Mouse (Mus musculus) MEL (cell line): ENCODE measurements around the gene Gnai3. TPM values are rescaled to one million over a fixed set of nuclear protein-coding genes. Genes with fewer than 3 reads are reported as not detected.
A peak's percentile ranks its signal among the peaks of the same experiment; 100 is the strongest.

Experiments
- DNase-seq: peaks from one replicate; pipeline ENCODE4 v3.0.0; 2011; ENCODE audit warnings: low read depth, low spot score
- H3K27ac ChIP-seq: 2 replicates; pipeline ENCODE4 v1.5.1; 2012; ENCODE audit warnings: low read depth, mild to moderate bottlenecking, control low read depth, low read length, moderate library complexity; ENCODE audit not compliant: control insufficient read depth
- H3K27me3 ChIP-seq, 2 experiments: fragments of 150-350 bp in 1 of 2; sonication (generic) in 1 of 2; 2 replicates each; pipeline ENCODE4 v1.6.1; 2012; ENCODE audit warnings: low read length in 2 of 2, mild to moderate bottlenecking in 2 of 2, improper control_type of control experiment in 1 of 2, moderate library complexity in 1 of 2; ENCODE audit not compliant: insufficient read depth in 2 of 2, control insufficient read depth in 1 of 2
- H3K36me3 ChIP-seq, 2 experiments: 2 replicates each; pipeline ENCODE4 v1.6.1; 2012 to 2014; ENCODE audit warnings: low read length in 2 of 2, improper control_type of control experiment in 1 of 2, inconsistent platforms in 1 of 2, mild to moderate bottlenecking in 1 of 2; ENCODE audit not compliant: insufficient read depth in 2 of 2, control insufficient read depth in 1 of 2
- H3K4me1 ChIP-seq, 2 experiments: fragments of 150-350 bp in 1 of 2; sonication (generic) in 1 of 2; 2 replicates each; pipeline ENCODE4 v1.6.1; 2012; ENCODE audit warnings: low read length in 2 of 2, improper control_type of control experiment in 1 of 2, mild to moderate bottlenecking in 1 of 2; ENCODE audit not compliant: insufficient read depth in 2 of 2, control insufficient read depth in 1 of 2
- H3K4me3 ChIP-seq, 2 experiments: fragments of 150-350 bp in 1 of 2; sonication (generic) in 1 of 2; 2 replicates each; pipeline ENCODE4 v1.5.1; 2012; ENCODE audit warnings: low read depth in 2 of 2, low read length in 2 of 2, mild to moderate bottlenecking in 2 of 2, moderate library complexity in 2 of 2, control low read depth in 1 of 2, improper control_type of control experiment in 1 of 2; ENCODE audit not compliant: control insufficient read depth in 1 of 2, insufficient read depth in 1 of 2
- H3K79me2 ChIP-seq: 2 replicates; pipeline ENCODE4 v1.6.1; 2012; ENCODE audit warnings: mild to moderate bottlenecking, low read length, moderate library complexity; ENCODE audit not compliant: control insufficient read depth, poor library complexity, insufficient read depth
- H3K9ac ChIP-seq: 2 replicates; pipeline ENCODE4 v1.6.1; 2012; ENCODE audit warnings: low read depth, mild to moderate bottlenecking, control low read depth, low read length, moderate library complexity; ENCODE audit not compliant: control insufficient read depth, poor library complexity, severe bottlenecking
- H3K9me3 ChIP-seq: fragments of 150-350 bp; sonication (generic); replicated peaks from 2 replicates; pipeline ENCODE4 v1.6.1; 2012; ENCODE audit warnings: mild to moderate bottlenecking, low read length, improper control_type of control experiment, moderate library complexity; ENCODE audit not compliant: insufficient read depth
- CHD1 ChIP-seq: IDR thresholded peaks from 2 replicates; pipeline ENCODE4 v1.6.1; 2012; ENCODE audit warnings: low read depth, mild to moderate bottlenecking, inconsistent platforms, low read length, improper control_type of control experiment
- CTCF ChIP-seq, 3 experiments: IDR thresholded peaks in 2 of 3; conservative IDR thresholded peaks in 1 of 3; 2 replicates each; pipeline ENCODE4 v1.5.1; 2011 to 2012; ENCODE audit warnings: low read length in 3 of 3, low read depth in 2 of 3, mild to moderate bottlenecking in 2 of 3, improper control_type of control experiment in 1 of 3, inconsistent platforms in 1 of 3, mixed read lengths in 1 of 3, moderate library complexity in 1 of 3; ENCODE audit not compliant: control insufficient read depth in 1 of 3, insufficient read depth in 1 of 3, poor library complexity in 1 of 3, severe bottlenecking in 1 of 3
- E2F4 ChIP-seq: IDR thresholded peaks from 2 replicates; pipeline ENCODE4 v1.6.1; 2011; ENCODE audit warnings: low read depth, low read length, improper control_type of control experiment, borderline replicate concordance
- EP300 ChIP-seq, 2 experiments: IDR thresholded peaks; 2 replicates each; pipeline ENCODE4 v1.6.1; 2011; ENCODE audit warnings: improper control_type of control experiment in 2 of 2, low read length in 2 of 2, low read depth in 1 of 2, mild to moderate bottlenecking in 1 of 2
- HCFC1 ChIP-seq: IDR thresholded peaks from 2 replicates; pipeline ENCODE4 v1.6.1; 2012; ENCODE audit warnings: low read depth, mild to moderate bottlenecking, inconsistent platforms, low read length, improper control_type of control experiment, moderate library complexity
- JUND ChIP-seq: IDR thresholded peaks from 2 replicates; pipeline ENCODE4 v1.6.1; 2011; ENCODE audit warnings: low read depth, mild to moderate bottlenecking, improper control_type of control experiment, low read length
- MAFK ChIP-seq: IDR thresholded peaks from 2 replicates; pipeline ENCODE4 v1.6.1; 2011; ENCODE audit warnings: low read depth, mild to moderate bottlenecking, low read length, improper control_type of control experiment, borderline replicate concordance
- MEF2A ChIP-seq: IDR thresholded peaks from 2 replicates; pipeline ENCODE4 v1.6.1; 2014; ENCODE audit warnings: low read depth, mild to moderate bottlenecking, inconsistent platforms, low read length, improper control_type of control experiment; ENCODE audit not compliant: poor library complexity, insufficient replicate concordance, severe bottlenecking; ENCODE audit errors: extremely low read depth
- MXI1 ChIP-seq: IDR thresholded peaks from 2 replicates; pipeline ENCODE4 v1.6.1; 2011; ENCODE audit warnings: mild to moderate bottlenecking, low read depth, low read length, improper control_type of control experiment
- MYB ChIP-seq: IDR thresholded peaks from 2 replicates; pipeline ENCODE4 v1.6.1; 2011; ENCODE audit warnings: mild to moderate bottlenecking, low read depth, low read length, improper control_type of control experiment
- NELFE ChIP-seq: IDR thresholded peaks from 2 replicates; pipeline ENCODE4 v1.6.1; 2011; ENCODE audit warnings: low read depth, low read length, improper control_type of control experiment
- NRF1 ChIP-seq: IDR thresholded peaks from 2 replicates; pipeline ENCODE4 v1.6.1; 2014; ENCODE audit warnings: low read depth, mild to moderate bottlenecking, inconsistent platforms, low read length, improper control_type of control experiment, moderate library complexity; ENCODE audit not compliant: poor library complexity, insufficient read depth, severe bottlenecking
- RAD21 ChIP-seq: IDR thresholded peaks from 2 replicates; pipeline ENCODE4 v1.6.1; 2011; ENCODE audit warnings: mild to moderate bottlenecking, low read depth, low read length, improper control_type of control experiment
- RCOR1 ChIP-seq: IDR thresholded peaks from 2 replicates; pipeline ENCODE4 v1.6.1; 2012; ENCODE audit warnings: low read depth, mild to moderate bottlenecking, inconsistent platforms, low read length, improper control_type of control experiment
- UBTF ChIP-seq: IDR thresholded peaks from 2 replicates; pipeline ENCODE4 v1.6.1; 2012; ENCODE audit warnings: low read depth, mild to moderate bottlenecking, inconsistent platforms, low read length, improper control_type of control experiment, moderate library complexity, borderline replicate concordance; ENCODE audit not compliant: insufficient read depth
- USF1 ChIP-seq: IDR thresholded peaks from 2 replicates; pipeline ENCODE4 v1.6.1; 2014; ENCODE audit warnings: low read depth, mild to moderate bottlenecking, inconsistent platforms, low read length, improper control_type of control experiment, moderate library complexity
- ZC3H11A ChIP-seq: IDR thresholded peaks from 2 replicates; pipeline ENCODE4 v1.6.1; 2012; ENCODE audit warnings: low read depth, mild to moderate bottlenecking, inconsistent platforms, low read length, improper control_type of control experiment
- ZKSCAN1 ChIP-seq: IDR thresholded peaks from 2 replicates; pipeline ENCODE4 v1.6.1; 2012; ENCODE audit warnings: low read depth, mild to moderate bottlenecking, inconsistent platforms, low read length, improper control_type of control experiment, moderate library complexity
- polyA plus RNA-seq, 2 experiments: library from polyadenylated mRNA; stranded (reverse) in 1 of 2; unstranded in 1 of 2; fragments of >175 nt in 1 of 2; fragments of >200 nt in 1 of 2; gene quantifications; 2 replicates each; pipeline versions ENCODE4 v1.2.1 to v1.2.4; 2012; ENCODE audit warnings: low replicate concordance in 2 of 2, low read depth in 1 of 2; ENCODE audit not compliant: insufficient read length in 2 of 2, insufficient read depth in 1 of 2, missing spikeins in 1 of 2
- total RNA-seq: library from RNA; depleted of rRNA; stranded (reverse); fragments of 300-350 nt; gene quantifications from 2 replicates; pipeline ENCODE4 v1.2.3, GENCODE M21; 2012

Gnai3 gene
- total and polyA plus RNA-seq, 3 experiments = 74.2 to 96.4 (median 92.1) TPM

DNA sequence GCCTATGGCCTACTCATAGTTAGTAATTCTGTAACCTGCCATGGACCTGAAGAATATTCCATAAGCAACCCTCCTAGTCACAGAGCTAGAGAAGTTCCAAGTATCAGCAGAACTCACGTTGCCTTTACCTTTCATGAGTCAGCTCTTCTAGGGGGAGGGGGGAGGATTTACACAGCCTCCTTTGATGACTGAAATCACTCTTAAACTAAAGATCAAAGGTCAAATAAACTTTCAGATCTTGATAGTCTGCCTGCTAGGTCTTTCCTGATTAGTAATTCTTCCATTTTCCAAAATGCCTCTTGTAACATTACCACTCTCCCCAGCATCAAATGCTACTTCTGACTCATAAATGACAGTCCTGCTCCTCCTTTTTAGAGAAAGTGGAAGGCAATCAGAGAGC is 21.8 kb downstream of the Gnai3 start:
- no peak overlapping the region for H3K9ac ChIP-seq
- no peak overlapping the region for H3K4me3 ChIP-seq
- H3K27ac ChIP-seq = no peak overlapping the region
- no peaks in the 10 kb centered on the region for H3K9me3 ChIP-seq
- H3K79me2 ChIP-seq = peaks cover 17% of the 10 kb centered on the region
- no peaks in the 10 kb centered on the region for H3K27me3 ChIP-seq
- TF ChIP-seq MYB = no peak
- no peak for TF ChIP-seq NELFE
- no peak for TF ChIP-seq ZKSCAN1
- no peak for TF ChIP-seq UBTF
- no peak for TF ChIP-seq EP300 (IDR thresholded peaks at IDR 0.05; ENCODE audit: low read depth in 1 of 2, low read length in 2 of 2)
- no peak for TF ChIP-seq MEF2A
- TF ChIP-seq NRF1 = no peak
- DNase-seq = no peak
- H3K4me1 ChIP-seq = peaks cover 9 to 34% of the 10 kb centered on the region in 2 experiments
- peaks cover 34 to 38% of the 10 kb centered on the region in 2 experiments for H3K36me3 ChIP-seq

DNA sequence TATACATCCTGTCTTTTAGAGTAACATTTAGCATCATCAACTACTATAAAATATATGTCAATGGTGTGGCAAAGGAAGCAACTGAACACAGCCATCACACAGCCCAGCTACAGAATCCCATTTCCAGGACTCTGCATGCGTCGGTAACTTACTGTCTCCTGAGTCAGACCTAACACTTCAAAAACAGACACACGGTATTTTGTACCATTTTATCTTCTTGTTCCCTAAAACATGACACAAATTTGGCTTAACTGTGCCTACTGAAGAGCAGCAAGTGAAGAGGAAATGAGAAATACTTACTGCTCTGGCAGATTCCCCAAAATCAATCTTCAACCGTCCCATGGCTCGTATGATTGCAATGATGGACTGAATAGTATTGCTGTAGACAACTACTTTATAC is 22.7 kb downstream of the Gnai3 start:
- Histone ChIP-seq H3K9ac (no peak overlapping the region), H3K27ac (no peak overlapping the region), H3K79me2 (peaks cover 12% of the 10 kb centered on the region), H3K36me3 (peaks cover 29 to 36% of the 10 kb centered on the region in 2 experiments), H3K4me1 (peaks cover under 1 to 27% of the 10 kb centered on the region in 2 experiments), H3K27me3 (no peaks in the 10 kb centered on the region), H3K4me3 (no peak overlapping the region), H3K9me3 (no peaks in the 10 kb centered on the region)
- DNase-seq = no peak
- 0 out of 2 replicates have a peak, but pooled peaks have one; percentile 18 for TF ChIP-seq MXI1
- TF ChIP-seq ZC3H11A = no peak
- TF ChIP-seq JUND = no peak
- TF ChIP-seq EP300 (IDR thresholded peaks at IDR 0.05; ENCODE audit: low read depth in 1 of 2, low read length in 2 of 2) = peak in 1 of 2 experiments; percentile 27; a peak in 1 of 4 replicates
- no peak for TF ChIP-seq RAD21

DNA sequence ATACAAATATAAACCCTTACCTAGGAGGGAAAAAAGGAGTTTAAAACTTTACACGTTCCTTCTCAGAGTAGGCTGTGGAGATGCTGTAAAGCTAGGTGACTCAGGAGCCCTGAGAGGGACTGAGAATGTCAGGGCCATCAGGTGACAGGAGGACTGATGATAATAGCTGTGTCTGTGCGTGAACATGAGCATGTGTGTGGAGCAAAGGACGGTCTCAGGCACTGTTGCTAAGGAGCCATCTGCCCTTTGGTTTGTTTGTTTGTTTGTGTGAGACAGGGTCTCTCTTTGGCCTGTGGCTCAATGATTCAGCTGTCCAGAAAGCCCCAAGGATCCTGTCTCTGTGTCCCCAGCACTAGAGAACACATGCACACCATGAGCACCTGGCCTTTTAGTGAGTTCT is 24.8 kb downstream of the Gnai3 start:
- H3K9me3 ChIP-seq = no peaks in the 10 kb centered on the region
- H3K4me3 ChIP-seq = no peak overlapping the region
- TF ChIP-seq RCOR1 = no peak
- no peak for TF ChIP-seq UBTF
- no peak for TF ChIP-seq HCFC1
- no peak for TF ChIP-seq CHD1
- TF ChIP-seq ZKSCAN1 = no peak
- TF ChIP-seq USF1 = no peak
- TF ChIP-seq MAFK = no peak
- TF ChIP-seq NELFE = no peak
- TF ChIP-seq JUND = no peak
- no peak for TF ChIP-seq MEF2A
- TF ChIP-seq ZC3H11A = no peak
- TF ChIP-seq NRF1 = no peak
- no peak for TF ChIP-seq CTCF (IDR thresholded peaks at IDR 0.05 in 2 of 3, conservative IDR thresholded peaks at IDR 0.05 in 1 of 3; ENCODE audit: control insufficient read depth in 1 of 3, insufficient read depth in 1 of 3, low read depth in 2 of 3, low read length in 3 of 3, poor library complexity in 1 of 3, severe bottlenecking in 1 of 3)
- no peak for TF ChIP-seq E2F4
- H3K9ac ChIP-seq = no peak overlapping the region
- peaks cover 0 to 19% of the 10 kb centered on the region in 2 experiments; a peak in 2 of 4 replicates for H3K4me1 ChIP-seq
- H3K79me2 ChIP-seq = peaks cover under 1% of the 10 kb centered on the region
- H3K36me3 ChIP-seq = peaks cover 18 to 34% of the 10 kb centered on the region in 2 experiments
- H3K27ac ChIP-seq = no peak overlapping the region
- no peaks in the 10 kb centered on the region for H3K27me3 ChIP-seq
- DNase-seq = no peak
